Mouse (Mus musculus) heart, embryonic 14.5 days (tissue): ENCODE results near the gene Celsr2. TPM values are rescaled to one million over a fixed set of nuclear protein-coding genes. Genes with fewer than 3 reads are reported as not detected.
A peak's percentile ranks its signal among the peaks of the same experiment; 100 is the strongest.

Experiments used
- ATAC-seq: fragments of 200-750 bp; cut with Nextera tagmentation; 2 replicates; pipeline ENCODE4 v1.8.0; 2017; ENCODE audit warnings: low read depth, moderate TSS enrichment; ENCODE audit not compliant: insufficient number of reproducible peaks, insufficient read depth, low FRiP score
- H3K27ac ChIP-seq, 2 experiments: fragments of 200-500 bp in 1 of 2; fragments of 300-500 bp in 1 of 2; sonication (generic) in 1 of 2; replicated peaks in 1 of 2; 2 replicates each; pipeline ENCODE4 v1.5.1; 2012 to 2014; ENCODE audit warnings: low read depth in 2 of 2, low read length in 2 of 2, control low read depth in 1 of 2, mild to moderate bottlenecking in 1 of 2, mixed read lengths in 1 of 2; ENCODE audit not compliant: control insufficient read depth in 1 of 2, insufficient read depth in 1 of 2
- H3K27me3 ChIP-seq: fragments of 300-500 bp; sonication (generic); 2 replicates; pipeline ENCODE4 v1.6.1; 2014; ENCODE audit warnings: mild to moderate bottlenecking, low read length, control low read depth; ENCODE audit not compliant: control insufficient read depth, insufficient read depth
- H3K36me3 ChIP-seq: fragments of 300-500 bp; sonication (generic); 2 replicates; pipeline ENCODE4 v1.6.1; 2014; ENCODE audit warnings: mild to moderate bottlenecking, control low read depth, low read length, mixed read lengths; ENCODE audit not compliant: control insufficient read depth, insufficient read depth
- H3K4me1 ChIP-seq, 2 experiments: fragments of 200-500 bp in 1 of 2; fragments of 300-500 bp in 1 of 2; sonication (generic) in 1 of 2; 2 replicates each; pipeline ENCODE4 v1.6.1; 2012 to 2014; ENCODE audit warnings: low read length in 2 of 2, control low read depth in 1 of 2, mixed read lengths in 1 of 2; ENCODE audit not compliant: control insufficient read depth in 2 of 2, insufficient read depth in 2 of 2
- H3K4me2 ChIP-seq: fragments of 300-500 bp; sonication (generic); 2 replicates; pipeline ENCODE4 v1.6.1; 2014; ENCODE audit warnings: mild to moderate bottlenecking, low read length
- H3K4me3 ChIP-seq, 2 experiments: fragments of 200-500 bp in 1 of 2; fragments of 300-500 bp in 1 of 2; sonication (generic) in 1 of 2; 2 replicates each; pipeline ENCODE4 v1.5.1; 2012 to 2014; ENCODE audit warnings: low read length in 2 of 2, mild to moderate bottlenecking in 2 of 2, control low read depth in 1 of 2, low read depth in 1 of 2, moderate library complexity in 1 of 2; ENCODE audit not compliant: control insufficient read depth in 1 of 2, insufficient read depth in 1 of 2
- H3K9ac ChIP-seq: fragments of 300-500 bp; sonication (generic); 2 replicates; pipeline ENCODE4 v1.6.1; 2014; ENCODE audit warnings: mild to moderate bottlenecking, low read length
- H3K9me3 ChIP-seq: fragments of 300-500 bp; sonication (generic); 2 replicates; pipeline ENCODE4 v1.6.1; 2016; ENCODE audit warnings: low read length, control low read depth; ENCODE audit not compliant: control insufficient read depth
- WGBS: fragments of 180-500 bp; shearing (Covaris S2); extraction: QIAGEN DNeasy Blood & Tissue Kit; methylation state at CpG from one replicate; pipeline ENCODE4 v1.1.7; 2014; 5-methylcytosine and 5-hydroxymethylcytosine counted together
- polyA plus RNA-seq: library from polyadenylated mRNA; unstranded; fragments of >200 nt; fragmentation: Nextera tagmentation; extraction: Ambion mirVana; gene quantifications from 2 replicates; pipeline ENCODE4 v1.2.1, GENCODE M21; 2014

The Celsr2 gene
- polyA plus RNA-seq, 1 experiment from 2014 or later, result 3.1 TPM

GRCm38 (mm10) chr3:108402528-108402920 is 12.8 kb downstream of the Celsr2 start:
- Histone ChIP-seq H3K4me2 (no peak overlapping the region), H3K9ac (no peak overlapping the region), H3K27ac (no peak overlapping the region), H3K27me3 (0 out of 2 replicates have a peak, but pooled peaks cover 4% of the 10 kb centered on the region), H3K9me3 (no peaks in the 10 kb centered on the region), H3K36me3 (0 out of 2 replicates have a peak, but pooled peaks cover 3% of the 10 kb centered on the region), H3K4me1 (no peaks in the 10 kb centered on the region; a peak in 1 of 4 replicates), H3K4me3 (no peak overlapping the region)
- ATAC-seq, result no peak
- 93% methylated on average over 15 of the region's 15 CpGs for WGBS

GRCm38 (mm10) chr3:108401692-108402527 is 13.4 kb downstream of the Celsr2 start:
- no peak overlapping the region for H3K9ac ChIP-seq
- no peak overlapping the region for H3K27ac ChIP-seq
- peak; percentile 79 for ATAC-seq
- no peaks in the 10 kb centered on the region for H3K9me3 ChIP-seq
- H3K36me3 ChIP-seq, result 0 out of 2 replicates have a peak, but pooled peaks cover 3% of the 10 kb centered on the region
- H3K4me3 ChIP-seq, result 0 out of 4 replicates have a peak overlapping the region, but pooled peaks of 1 of the 2 experiments have one; percentile 2
- H3K27me3 ChIP-seq, result 0 out of 2 replicates have a peak, but pooled peaks cover under 1% of the 10 kb centered on the region
- 33% methylated on average over 22 of the region's 22 CpGs for WGBS
- H3K4me1 ChIP-seq, result no peaks in the 10 kb centered on the region; a peak in 1 of 4 replicates
- H3K4me2 ChIP-seq, result peak overlapping the region; percentile 47

GRCm38 (mm10) chr3:108400442-108400841 is 14.9 kb downstream of the Celsr2 start:
- Histone ChIP-seq H3K36me3 (0 out of 2 replicates have a peak, but pooled peaks cover 3% of the 10 kb centered on the region), H3K9ac (no peak overlapping the region), H3K4me3 (no peak overlapping the region), H3K4me1 (no peaks in the 10 kb centered on the region; a peak in 1 of 4 replicates), H3K27ac (no peak overlapping the region), H3K4me2 (no peak overlapping the region), H3K27me3 (no peaks in the 10 kb centered on the region), H3K9me3 (no peaks in the 10 kb centered on the region)
- no peak for ATAC-seq
- 74% methylated on average over 5 of the region's 5 CpGs for WGBS

GRCm38 (mm10) chr3:108398281-108398680 is 17.1 kb downstream of the Celsr2 start:
- WGBS, result 90% methylated on average over 9 of the region's 9 CpGs
- Histone ChIP-seq H3K36me3 (0 out of 2 replicates have a peak, but pooled peaks cover 3% of the 10 kb centered on the region), H3K27ac (no peak overlapping the region), H3K9me3 (no peaks in the 10 kb centered on the region), H3K4me3 (no peak overlapping the region), H3K27me3 (0 out of 2 replicates have a peak, but pooled peaks cover 5% of the 10 kb centered on the region), H3K9ac (no peak overlapping the region), H3K4me1 (no peaks in the 10 kb centered on the region; a peak in 1 of 4 replicates), H3K4me2 (no peak overlapping the region)
- no peak for ATAC-seq

GRCm38 (mm10) chr3:108392793-108393192 is 22.6 kb downstream of the Celsr2 start:
- Histone ChIP-seq H3K27me3 (0 out of 2 replicates have a peak, but pooled peaks cover 5% of the 10 kb centered on the region), H3K9ac (no peak overlapping the region), H3K4me2 (peak overlapping the region; percentile 11; the same call in 1 of the 2 replicates), H3K4me3 (no peak overlapping the region), H3K9me3 (no peaks in the 10 kb centered on the region), H3K36me3 (0 out of 2 replicates have a peak, but pooled peaks cover 5% of the 10 kb centered on the region), H3K4me1 (peaks cover 3 to 6% of the 10 kb centered on the region in 2 experiments; a peak in 3 of 4 replicates), H3K27ac (no peak overlapping the region)
- WGBS, result 46% methylated on average over 15 of the region's 15 CpGs
- ATAC-seq, result no peak

- no peak overlapping the region for H3K4me3 ChIP-seq
- H3K27me3 ChIP-seq, result 0 out of 2 replicates have a peak, but pooled peaks cover 5% of the 10 kb centered on the region
- H3K27ac ChIP-seq, result no peak overlapping the region
- ATAC-seq, result no peak
- H3K9ac ChIP-seq, result 0 out of 2 replicates have a peak overlapping the region, but pooled peaks have one; percentile 16
- H3K36me3 ChIP-seq, result 0 out of 2 replicates have a peak, but pooled peaks cover 6% of the 10 kb centered on the region
- H3K9me3 ChIP-seq, result no peaks in the 10 kb centered on the region
- 34% methylated on average over 10 of the region's 10 CpGs for WGBS
- H3K4me1 ChIP-seq, result peaks cover 3 to 6% of the 10 kb centered on the region in 2 experiments; a peak in 3 of 4 replicates
- peak overlapping the region; percentile 11; the same call in 1 of the 2 replicates for H3K4me2 ChIP-seq
These were observed 23.1 kb downstream of the Celsr2 start for GRCm38 (mm10) chr3:108392299-108392698.

- Histone ChIP-seq H3K4me3 (no peak overlapping the region), H3K4me1 (peaks cover 7 to 11% of the 10 kb centered on the region in 2 experiments), H3K9ac (peak overlapping the region; percentile 49; the same call in 1 of the 2 replicates), H3K27ac (no peak overlapping the region), H3K4me2 (peak overlapping the region; percentile 42), H3K9me3 (no peaks in the 10 kb centered on the region), H3K27me3 (0 out of 2 replicates have a peak, but pooled peaks cover 5% of the 10 kb centered on the region), H3K36me3 (peaks cover 19% of the 10 kb centered on the region)
- peak; percentile 68 for ATAC-seq
- 1% methylated on average over 5 of the region's 5 CpGs for WGBS
These were observed 26.2 kb downstream of the Celsr2 start for GRCm38 (mm10) chr3:108389111-108389545.
